Mouse (Mus musculus): ENCODE results near the gene Ttc28.
A peak's percentile ranks its signal among the peaks of the same experiment; 100 is the strongest.

Gene Ttc28

DNA sequence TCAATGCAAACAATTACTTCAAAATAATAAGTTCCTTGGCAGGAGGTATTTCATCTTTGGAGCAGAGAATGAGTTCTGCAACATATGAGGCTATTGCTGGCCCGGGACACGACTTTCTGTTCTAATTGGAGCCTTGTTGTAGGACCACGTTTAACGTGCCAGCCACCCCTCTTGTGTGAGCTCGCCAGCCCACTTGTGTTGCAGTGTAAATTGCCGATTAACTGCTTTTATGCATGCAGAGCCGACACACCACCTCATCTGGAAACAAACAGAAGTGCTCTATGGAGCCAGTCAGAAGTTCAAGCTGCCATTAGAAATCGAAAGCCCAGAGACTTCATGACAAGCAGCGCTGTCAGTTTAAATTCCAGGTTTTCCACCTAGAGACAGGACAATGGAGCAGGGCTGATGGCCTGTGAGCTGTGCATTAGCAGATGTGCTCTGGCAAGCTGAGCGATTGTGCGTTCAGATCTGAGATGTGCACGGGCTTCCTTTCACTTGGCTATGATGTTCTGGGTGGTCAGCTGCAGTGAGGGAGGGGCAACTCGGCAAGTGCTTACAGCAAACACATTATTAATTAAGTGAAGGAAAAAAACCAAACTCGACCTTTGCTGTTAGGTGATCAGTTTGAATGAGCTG is 167.4 kb downstream of the Ttc28 start:
- DNase-seq (ENCODE audit: low spot score in 2 of 2): no peak

GRCm38 (mm10) chr5:111048036-111048435 is 168.4 kb downstream of the Ttc28 start:
- no peak for DNase-seq (ENCODE audit: low spot score in 2 of 2)

GRCm38 (mm10) chr5:111049584-111049983 is 170.0 kb downstream of the Ttc28 start:
- no peak for DNase-seq (ENCODE audit: low spot score in 2 of 2)

DNA sequence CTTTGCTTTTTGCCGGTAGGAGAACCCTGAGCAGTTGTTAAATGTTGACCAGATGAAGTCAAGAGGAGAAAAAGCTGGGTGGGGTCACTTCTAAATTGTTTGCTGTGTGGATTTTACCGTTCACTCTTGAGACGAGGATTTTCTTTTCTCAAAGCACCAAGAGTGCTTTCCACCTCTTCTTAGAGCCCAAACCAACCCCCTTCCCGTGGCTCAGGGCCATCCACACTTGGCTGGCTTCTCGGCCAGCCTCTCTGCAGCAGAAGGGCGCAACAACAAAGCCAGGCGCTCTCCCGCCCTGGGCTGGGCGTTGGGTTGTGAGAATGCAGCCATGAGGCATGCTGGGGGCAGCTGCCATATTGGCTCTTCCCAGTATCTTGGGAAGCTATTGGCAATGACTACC is 170.5 kb downstream of the Ttc28 start:
- DNase-seq (ENCODE audit: low spot score in 2 of 2): no peak

DNA sequence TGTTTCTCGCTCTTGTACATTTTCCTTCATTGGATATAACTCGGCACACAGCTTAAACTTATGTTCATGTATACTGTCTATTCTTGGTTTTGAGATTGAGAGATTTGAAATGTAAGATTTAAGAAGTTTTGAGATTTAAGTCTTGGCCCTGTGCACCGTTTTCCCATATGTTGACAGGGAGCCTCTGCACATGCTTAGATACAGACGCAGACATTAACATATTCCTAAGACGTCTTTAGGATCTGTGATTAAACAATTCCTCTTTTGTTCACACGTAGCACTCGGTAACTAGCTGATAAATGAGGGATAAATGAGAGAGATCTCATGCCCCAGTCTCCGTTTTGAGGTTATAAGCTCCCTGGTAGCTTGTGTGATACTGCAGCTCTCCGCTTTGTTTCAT is 174.8 kb downstream of the Ttc28 start:
- DNase-seq (ENCODE audit: low spot score in 2 of 2): no peak

DNA sequence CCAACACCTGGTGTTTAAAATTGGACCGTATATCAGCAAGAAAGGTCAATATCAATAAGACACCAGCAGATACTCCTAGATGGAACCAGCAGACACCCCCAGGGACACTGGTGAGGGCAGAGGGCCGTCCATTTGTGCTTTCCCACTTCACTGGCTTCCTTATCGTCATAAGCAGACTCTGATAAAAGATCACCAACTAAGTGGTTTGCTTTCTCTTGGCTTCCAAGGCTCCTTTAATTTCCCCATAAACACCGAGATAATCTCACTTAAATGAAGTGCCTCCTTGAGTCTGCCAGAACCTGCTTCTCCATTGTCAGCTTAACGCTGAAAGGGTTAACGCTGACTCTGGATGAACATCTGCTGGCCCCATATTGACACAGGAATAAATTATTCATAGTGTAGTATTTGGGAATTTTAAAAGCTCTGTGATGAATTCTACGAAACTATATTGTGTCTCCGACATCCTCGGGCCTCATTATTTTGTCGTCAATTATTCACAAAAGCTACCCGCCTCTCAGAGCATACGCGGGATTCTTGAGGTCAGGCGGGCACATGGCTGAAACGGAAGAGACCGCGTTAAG is 175.3 kb downstream of the Ttc28 start:
- no peak for DNase-seq (ENCODE audit: low spot score in 2 of 2)

- peak in 1 of 2 experiments; percentile 17 for DNase-seq (ENCODE audit: low spot score in 2 of 2)
Measured at GRCm38 (mm10) chr5:111055507-111055906, 175.9 kb downstream of the Ttc28 start.

- DNase-seq (ENCODE audit: low spot score in 2 of 2): no peak
Measured at GRCm38 (mm10) chr5:111057084-111057483, 177.5 kb downstream of the Ttc28 start.

- DNase-seq (ENCODE audit: low spot score in 2 of 2): no peak
Measured at GRCm38 (mm10) chr5:111058401-111059139, 179.0 kb downstream of the Ttc28 start.

- DNase-seq (ENCODE audit: low spot score in 2 of 2): no peak
Measured at GRCm38 (mm10) chr5:111059140-111059921, 179.7 kb downstream of the Ttc28 start.

DNA sequence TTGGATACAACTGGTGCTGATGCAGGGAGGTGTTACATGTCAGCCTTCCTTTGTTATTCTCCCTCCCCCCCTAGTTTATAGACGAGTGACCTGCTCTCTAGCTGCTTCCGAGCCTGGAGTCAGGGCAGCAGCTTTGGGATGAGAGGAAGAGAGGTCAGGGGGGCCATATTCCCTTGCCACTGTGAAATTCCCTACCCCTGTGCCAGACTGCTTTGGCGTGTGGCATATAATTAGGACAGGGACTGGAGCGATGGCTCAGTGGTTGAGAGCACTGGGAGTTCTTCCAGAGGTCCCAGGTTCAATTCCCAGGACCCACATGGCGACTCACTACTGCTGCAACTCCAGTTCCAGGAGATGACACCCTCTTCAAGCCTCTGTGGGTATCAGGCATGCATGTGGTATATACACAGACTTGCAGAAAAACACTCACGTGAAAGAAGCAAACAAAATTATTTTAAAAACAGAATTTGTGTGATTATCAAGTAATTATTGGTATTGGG is 180.7 kb downstream of the Ttc28 start:
- no peak for DNase-seq (ENCODE audit: low spot score in 2 of 2)

DNA sequence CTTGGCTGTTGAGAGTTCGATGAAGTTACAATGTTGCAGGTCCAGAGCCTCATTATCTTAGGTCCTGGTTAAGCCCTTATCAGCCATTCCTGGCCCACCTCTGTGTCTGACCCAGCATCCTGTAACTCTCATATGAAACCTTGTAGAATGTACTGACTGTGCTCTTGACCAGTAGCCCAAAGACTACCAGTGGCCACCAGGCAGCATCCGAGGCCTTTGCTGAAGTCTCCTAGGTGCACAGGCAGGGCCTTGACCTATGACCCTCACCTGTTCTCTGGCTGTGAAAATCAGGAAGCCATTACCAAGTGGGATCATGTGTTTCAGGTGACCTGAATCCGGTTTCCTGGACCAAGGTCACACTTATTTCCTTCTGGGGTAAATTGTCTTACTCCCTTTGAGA is 183.6 kb downstream of the Ttc28 start:
- no peak for DNase-seq (ENCODE audit: low spot score in 2 of 2)

DNA sequence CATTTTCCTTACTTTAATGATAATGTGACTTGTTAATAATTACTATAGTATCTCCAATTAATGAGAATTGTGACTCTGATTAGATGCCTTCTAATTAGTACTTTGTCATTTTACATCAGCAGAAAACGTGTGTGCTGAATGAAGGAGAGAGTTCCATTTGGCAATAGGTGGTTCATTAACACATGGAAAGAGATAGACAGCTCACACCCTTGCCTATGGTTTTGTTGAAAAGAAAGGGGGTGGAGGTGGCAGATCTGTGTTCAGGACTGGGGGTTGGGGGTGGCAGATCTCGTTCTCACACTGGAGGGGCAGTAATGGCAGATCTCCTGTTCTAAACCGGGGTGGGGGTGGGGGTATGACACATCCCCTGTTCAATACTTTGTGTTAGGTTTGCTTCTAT is 184.4 kb downstream of the Ttc28 start:
- no peak for DNase-seq (ENCODE audit: low spot score in 2 of 2)

GRCm38 (mm10) chr5:111065770-111066169 is 186.2 kb downstream of the Ttc28 start:
- DNase-seq (ENCODE audit: low spot score in 2 of 2): no peak

DNA sequence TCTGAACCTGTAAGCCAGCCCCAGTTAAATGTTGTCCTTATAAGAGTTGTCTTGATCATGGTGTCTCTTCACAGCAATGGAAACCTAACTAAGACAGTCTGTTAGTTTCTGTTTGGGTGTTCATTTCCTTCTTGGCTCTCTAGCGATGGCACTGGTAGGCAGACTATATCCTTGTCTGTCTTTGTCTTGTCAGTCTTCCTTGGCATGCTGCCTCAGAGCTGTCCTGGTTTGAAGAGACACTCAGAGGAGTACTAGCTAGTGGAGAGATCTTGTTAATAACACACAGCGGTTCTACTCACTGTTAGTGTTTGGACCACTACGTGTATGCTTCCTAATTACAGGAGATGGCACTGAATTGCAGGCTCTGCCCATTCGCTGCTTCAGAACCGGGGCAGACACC is 189.9 kb downstream of the Ttc28 start:
- DNase-seq (ENCODE audit: low spot score in 2 of 2): no peak

GRCm38 (mm10) chr5:111069931-111070330 is 190.3 kb downstream of the Ttc28 start:
- DNase-seq (ENCODE audit: low spot score in 2 of 2): no peak

DNA sequence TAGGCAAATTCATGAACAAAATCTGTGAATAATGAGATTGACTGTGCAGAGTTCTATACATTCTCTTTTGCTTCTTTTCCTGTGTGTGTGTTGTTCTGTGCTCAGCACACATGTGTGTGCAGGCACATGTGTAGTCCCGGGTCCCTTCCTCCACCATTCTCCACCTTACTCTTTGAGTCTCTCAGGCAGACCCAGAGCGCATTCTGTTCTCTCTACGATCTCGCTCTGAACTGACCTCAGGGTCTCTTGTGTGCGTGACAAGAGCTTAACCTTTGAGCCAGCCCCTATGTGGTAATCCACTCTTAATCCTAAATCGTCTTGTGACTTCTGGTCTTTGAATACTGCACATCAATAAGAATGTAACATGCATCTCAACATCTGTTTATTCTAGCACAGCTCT is 190.8 kb downstream of the Ttc28 start:
- no peak for DNase-seq (ENCODE audit: low spot score in 2 of 2)

DNA sequence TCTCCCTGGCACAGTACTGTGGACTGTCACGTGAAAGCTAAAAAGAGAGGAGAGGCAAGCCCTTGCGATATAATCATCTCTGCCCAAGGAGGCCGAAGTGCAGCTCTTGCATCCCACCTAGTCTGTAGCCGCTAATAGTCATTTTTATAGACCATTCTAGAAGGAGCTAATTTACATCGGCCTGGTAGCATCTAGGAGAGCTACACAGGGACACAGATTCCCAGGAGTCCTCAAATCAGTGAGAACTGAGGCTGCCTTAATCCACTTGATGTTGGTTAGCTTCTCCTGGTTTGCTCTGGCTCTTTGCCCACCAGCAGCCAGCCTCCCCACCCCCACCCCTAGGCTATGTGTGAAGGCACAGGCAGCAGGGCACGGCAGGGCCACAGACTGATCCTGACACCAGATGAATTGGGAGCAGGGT is 193.7 kb downstream of the Ttc28 start:
- no peak for DNase-seq (ENCODE audit: low spot score in 2 of 2)

DNA sequence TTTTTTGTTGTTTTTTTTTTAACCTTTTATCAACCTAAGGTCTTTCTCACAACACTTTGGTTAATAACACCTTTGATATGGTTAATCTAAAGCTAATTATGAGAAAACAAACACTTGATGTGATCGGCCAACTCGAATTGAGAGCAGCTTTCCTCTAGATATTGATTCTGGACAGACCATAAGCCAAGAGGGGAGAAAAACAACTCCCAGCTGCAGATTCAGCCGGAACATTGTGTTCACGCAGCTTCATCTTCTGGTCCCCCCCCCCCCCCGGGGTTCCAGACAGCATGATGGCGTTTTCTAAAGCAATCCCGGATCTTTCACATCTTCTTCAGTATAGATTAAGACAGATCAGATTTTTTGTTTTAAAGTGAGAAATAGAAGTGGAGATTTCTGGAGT is 194.4 kb downstream of the Ttc28 start:
- DNase-seq (ENCODE audit: low spot score in 2 of 2): no peak

DNA sequence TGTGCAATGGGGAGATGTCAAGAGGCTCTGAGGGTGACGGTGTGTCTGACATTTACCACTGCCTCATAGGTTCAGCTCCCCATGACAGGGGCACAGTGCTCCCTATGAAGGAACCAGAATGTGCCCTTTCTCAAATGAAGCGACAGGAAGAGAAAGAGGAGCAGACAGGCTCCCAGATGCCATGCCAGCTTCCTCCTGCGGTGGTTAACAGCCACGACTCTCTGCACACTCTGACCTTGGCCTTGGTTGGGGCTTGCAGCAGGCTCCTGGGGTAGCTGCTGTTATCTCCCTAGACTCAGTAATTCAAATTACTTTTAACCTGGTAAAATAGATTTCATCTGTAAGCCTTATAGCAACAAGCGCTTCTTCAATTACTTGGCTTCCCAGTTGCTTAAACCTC is 196.2 kb downstream of the Ttc28 start:
- DNase-seq (ENCODE audit: low spot score in 2 of 2): no peak

DNA sequence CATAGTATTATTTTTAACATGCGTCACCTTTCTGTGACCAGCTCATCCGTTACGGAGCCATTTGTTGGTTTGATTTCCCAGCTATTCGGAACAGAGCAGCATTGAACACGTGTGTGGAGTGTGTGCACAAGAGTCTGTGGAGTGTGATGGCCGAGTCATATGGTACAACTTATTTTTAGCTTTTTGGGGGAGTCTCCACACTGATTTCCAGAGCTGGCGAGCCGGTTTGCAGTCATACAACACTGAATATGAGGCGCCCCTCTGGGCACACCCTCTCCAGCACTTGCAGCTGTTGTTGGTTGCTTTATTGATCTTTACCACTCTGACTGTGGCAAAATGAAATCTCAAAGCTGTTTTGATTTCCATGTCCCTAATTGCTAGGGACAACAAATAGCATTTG is 197.7 kb downstream of the Ttc28 start:
- no peak for DNase-seq (ENCODE audit: low spot score in 2 of 2)

- no peak for DNase-seq (ENCODE audit: low spot score in 2 of 2)
Measured at GRCm38 (mm10) chr5:111080601-111081000, 201.0 kb downstream of the Ttc28 start.

All from urinary bladder, adult 18-20 months (tissue).